Mouse (Mus musculus) heart, embryonic 16.5 days (tissue): ENCODE data around the gene Dapk1. TPM values are rescaled to one million over a fixed set of nuclear protein-coding genes. Genes with fewer than 3 reads are reported as not detected.
A peak's percentile ranks its signal among the peaks of the same experiment; 100 is the strongest.

Experiments
- ATAC-seq: fragments of 200-750 bp; cut with Nextera tagmentation; replicated peaks from 2 replicates; pipeline ENCODE4 v1.8.0; 2017; ENCODE audit warnings: moderate number of reproducible peaks; ENCODE audit not compliant: insufficient read depth, low FRiP score; ENCODE audit errors: extremely low read depth
- H3K27ac ChIP-seq: fragments of 300-500 bp; sonication (generic); 2 replicates; pipeline ENCODE4 v1.5.1; 2014; ENCODE audit warnings: mild to moderate bottlenecking, low read length, control low read depth, moderate library complexity
- H3K27me3 ChIP-seq: fragments of 300-500 bp; sonication (generic); 2 replicates; pipeline ENCODE4 v1.6.1; 2014; ENCODE audit warnings: low read length, mixed read lengths; ENCODE audit not compliant: control insufficient read depth, insufficient read depth
- H3K36me3 ChIP-seq: fragments of 300-500 bp; sonication (generic); 2 replicates; pipeline ENCODE4 v1.6.1; 2014; ENCODE audit not compliant: control insufficient read depth, insufficient read depth
- H3K4me1 ChIP-seq: fragments of 300-500 bp; sonication (generic); 2 replicates; pipeline ENCODE4 v1.6.1; 2014; ENCODE audit warnings: low read length, mixed read lengths; ENCODE audit not compliant: control insufficient read depth, insufficient read depth
- H3K4me2 ChIP-seq: fragments of 300-500 bp; sonication (generic); 2 replicates; pipeline ENCODE4 v1.6.1; 2014; ENCODE audit warnings: low read depth, mild to moderate bottlenecking, control low read depth, low read length
- H3K4me3 ChIP-seq: fragments of 300-500 bp; sonication (generic); 2 replicates; pipeline ENCODE4 v1.5.1; 2014; ENCODE audit warnings: mild to moderate bottlenecking, control low read depth, low read length
- H3K9ac ChIP-seq: fragments of 300-500 bp; sonication (generic); 2 replicates; pipeline ENCODE4 v1.6.1; 2014; ENCODE audit warnings: low read length, control low read depth
- H3K9me3 ChIP-seq: fragments of 300-500 bp; sonication (generic); replicated peaks from 2 replicates; pipeline ENCODE4 v1.6.1; 2016; ENCODE audit warnings: low read length; ENCODE audit not compliant: control insufficient read depth
- WGBS: fragments of 180-500 bp; shearing (Covaris S2); extraction: QIAGEN DNeasy Blood & Tissue Kit; methylation state at CpG from one replicate; pipeline ENCODE4 v1.1.7; 2014; 5-methylcytosine and 5-hydroxymethylcytosine counted together
- polyA plus RNA-seq: library from polyadenylated mRNA; unstranded; fragments of >200 nt; fragmentation: Nextera tagmentation; extraction: Ambion mirVana; gene quantifications from 2 replicates; pipeline ENCODE4 v1.2.1, GENCODE M21; 2015

Dapk1 gene
- polyA plus RNA-seq, 1 experiment from 2014 or later: 8.3 TPM

- 61% methylated on average over 4 of the region's 4 CpGs for WGBS
- H3K4me3 ChIP-seq: no peak overlapping the region
- H3K4me2 ChIP-seq: no peak overlapping the region
- no peak for ATAC-seq
- no peaks in the 10 kb centered on the region for H3K9me3 ChIP-seq
- no peaks in the 10 kb centered on the region for H3K27me3 ChIP-seq
- peak overlapping the region; percentile 12 for H3K27ac ChIP-seq
- peak overlapping the region; percentile 1; the same call in 1 of the 2 replicates for H3K9ac ChIP-seq
- H3K36me3 ChIP-seq: no peaks in the 10 kb centered on the region
- peaks cover 28% of the 10 kb centered on the region for H3K4me1 ChIP-seq
These were observed 85.7 kb downstream of the Dapk1 start for GRCm38 (mm10) chr13:60687462-60687861.

GRCm38 (mm10) chr13:60687891-60688290, 86.1 kb downstream of the Dapk1 start:
- Histone ChIP-seq H3K27me3 (no peaks in the 10 kb centered on the region), H3K4me1 (peaks cover 28% of the 10 kb centered on the region), H3K9ac (no peak overlapping the region), H3K27ac (no peak overlapping the region), H3K9me3 (no peaks in the 10 kb centered on the region), H3K36me3 (no peaks in the 10 kb centered on the region), H3K4me3 (no peak overlapping the region), H3K4me2 (no peak overlapping the region)
- ATAC-seq: no peak
- WGBS: 73% methylated on average over 7 of the region's 7 CpGs

DNA sequence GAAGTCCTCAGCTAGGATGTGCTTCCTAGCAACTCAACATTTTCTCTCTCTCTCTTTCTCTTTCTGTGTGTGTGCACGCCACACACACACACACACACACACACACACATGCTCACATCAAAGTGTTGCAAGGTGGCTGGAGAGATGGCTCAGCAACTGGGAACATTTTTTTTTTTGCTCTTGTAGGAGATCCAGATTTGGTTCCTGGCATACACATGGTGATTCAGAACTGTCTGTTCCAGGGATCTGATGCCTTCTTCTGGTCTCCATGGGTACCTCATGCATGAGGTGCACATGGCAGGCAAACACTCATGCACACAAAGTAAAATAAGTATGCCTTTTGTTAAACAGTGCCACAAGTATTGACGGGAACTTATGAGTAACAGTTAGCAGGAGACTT, 89.2 kb downstream of the Dapk1 start:
- Histone ChIP-seq H3K4me2 (no peak overlapping the region), H3K4me3 (no peak overlapping the region), H3K27ac (no peak overlapping the region), H3K9me3 (no peaks in the 10 kb centered on the region), H3K36me3 (no peaks in the 10 kb centered on the region), H3K4me1 (peaks cover 16% of the 10 kb centered on the region), H3K9ac (no peak overlapping the region), H3K27me3 (no peaks in the 10 kb centered on the region)
- WGBS: 87% methylated on average over 2 of the region's 2 CpGs
- ATAC-seq: no peak

DNA sequence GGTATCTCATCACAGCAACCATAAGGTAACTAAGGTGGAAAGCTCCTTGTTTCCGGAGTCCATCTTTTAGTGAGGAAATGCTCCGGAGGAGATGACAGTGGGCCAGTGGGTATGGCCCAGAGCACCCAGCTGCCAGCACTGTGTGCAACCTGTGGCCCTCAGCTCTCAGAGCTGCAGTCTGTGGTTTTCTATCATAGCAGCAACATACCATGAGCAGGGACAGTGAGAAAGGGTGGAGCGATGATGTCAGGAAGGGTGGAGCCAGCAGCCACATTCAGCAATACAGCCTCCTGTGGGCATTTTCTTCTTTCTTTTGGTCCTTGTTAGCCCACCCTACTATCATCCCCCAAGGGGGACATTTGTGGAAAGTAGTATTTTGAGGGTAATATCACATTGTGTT, 90.2 kb downstream of the Dapk1 start:
- Histone ChIP-seq H3K4me3 (no peak overlapping the region), H3K9me3 (no peaks in the 10 kb centered on the region), H3K4me2 (no peak overlapping the region), H3K4me1 (peaks cover 8% of the 10 kb centered on the region), H3K9ac (no peak overlapping the region), H3K27me3 (no peaks in the 10 kb centered on the region), H3K36me3 (no peaks in the 10 kb centered on the region), H3K27ac (no peak overlapping the region)
- ATAC-seq: no peak
- 97% methylated on average over 3 of the region's 3 CpGs for WGBS

- no peak overlapping the region for H3K27ac ChIP-seq
- no peak; the same call in 1 of the 2 replicates for ATAC-seq
- no peaks in the 10 kb centered on the region for H3K27me3 ChIP-seq
- H3K36me3 ChIP-seq: no peaks in the 10 kb centered on the region
- no peak overlapping the region for H3K4me3 ChIP-seq
- H3K9ac ChIP-seq: no peak overlapping the region
- no peaks in the 10 kb centered on the region for H3K9me3 ChIP-seq
- H3K4me1 ChIP-seq: no peaks in the 10 kb centered on the region; the same call in 1 of the 2 replicates
- 60% methylated on average over 10 of the region's 10 CpGs for WGBS
- no peak overlapping the region for H3K4me2 ChIP-seq
These were observed 93.6 kb downstream of the Dapk1 start for GRCm38 (mm10) chr13:60695186-60695980.

- Histone ChIP-seq H3K27me3 (no peaks in the 10 kb centered on the region), H3K36me3 (no peaks in the 10 kb centered on the region), H3K4me3 (no peak overlapping the region), H3K4me2 (no peak overlapping the region), H3K27ac (no peak overlapping the region), H3K9ac (no peak overlapping the region), H3K9me3 (no peaks in the 10 kb centered on the region), H3K4me1 (no peaks in the 10 kb centered on the region; the same call in 1 of the 2 replicates)
- WGBS: 80% methylated on average over 14 of the region's 14 CpGs
- ATAC-seq: no peak
These were observed 94.6 kb downstream of the Dapk1 start for GRCm38 (mm10) chr13:60696323-60696722.

GRCm38 (mm10) chr13:60696741-60697140, 95.0 kb downstream of the Dapk1 start:
- ATAC-seq: no peak
- Histone ChIP-seq H3K36me3 (no peaks in the 10 kb centered on the region), H3K27ac (no peak overlapping the region), H3K9ac (no peak overlapping the region), H3K4me2 (no peak overlapping the region), H3K27me3 (no peaks in the 10 kb centered on the region), H3K9me3 (no peaks in the 10 kb centered on the region), H3K4me3 (no peak overlapping the region), H3K4me1 (no peaks in the 10 kb centered on the region; the same call in 1 of the 2 replicates)
- WGBS: 59% methylated on average over 8 of the region's 8 CpGs

DNA sequence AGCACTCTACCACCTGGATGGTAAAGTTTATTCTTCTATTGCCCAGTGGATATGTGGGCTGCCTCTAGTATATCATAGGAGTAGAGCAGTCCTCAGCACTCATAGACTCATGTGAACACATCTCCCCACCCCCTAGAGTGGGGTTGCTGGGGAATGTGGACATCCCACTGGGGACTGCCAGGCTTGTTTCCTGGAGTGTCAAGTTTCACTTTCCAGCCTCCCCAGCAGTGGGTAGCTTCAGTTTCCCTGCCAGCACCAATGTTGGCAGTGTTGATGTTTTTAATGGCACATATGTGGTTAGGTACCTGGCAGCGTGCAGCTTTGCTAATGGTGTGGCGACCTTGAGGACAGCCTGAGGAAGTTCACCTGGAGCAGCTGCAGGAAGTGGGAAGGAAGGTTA, 96.3 kb downstream of the Dapk1 start:
- WGBS: 83% methylated on average over 2 of the region's 2 CpGs
- Histone ChIP-seq H3K4me2 (no peak overlapping the region), H3K36me3 (no peaks in the 10 kb centered on the region), H3K9ac (no peak overlapping the region), H3K27ac (no peak overlapping the region), H3K4me1 (no peaks in the 10 kb centered on the region; the same call in 1 of the 2 replicates), H3K27me3 (no peaks in the 10 kb centered on the region), H3K9me3 (no peaks in the 10 kb centered on the region), H3K4me3 (no peak overlapping the region)
- no peak for ATAC-seq

DNA sequence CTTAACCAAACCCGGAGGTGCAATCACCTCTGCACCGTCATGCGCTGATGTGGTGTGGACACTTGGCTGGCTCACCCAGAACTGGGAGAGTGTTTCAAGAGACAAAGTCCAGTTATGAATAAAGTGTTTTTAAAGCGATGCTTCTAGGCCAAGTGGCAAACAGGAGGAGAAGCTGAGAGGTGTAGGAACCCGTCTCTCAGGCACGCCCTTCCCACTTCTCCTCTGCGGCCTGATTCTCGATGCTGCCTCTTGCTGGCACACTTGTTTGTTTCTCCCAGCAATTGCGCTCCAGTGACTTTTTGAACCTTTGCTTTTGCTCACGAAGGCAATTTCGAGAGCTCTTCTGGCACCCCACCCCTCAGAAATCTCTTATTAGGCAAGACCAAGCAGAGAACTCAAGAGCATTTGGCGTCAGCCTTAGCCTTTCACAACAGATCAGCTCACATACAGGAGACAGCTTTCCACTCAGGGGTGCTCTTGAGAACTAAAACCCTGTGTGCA, 100.0 kb downstream of the Dapk1 start:
- no peaks in the 10 kb centered on the region for H3K27me3 ChIP-seq
- no peak overlapping the region for H3K9ac ChIP-seq
- H3K27ac ChIP-seq: no peak overlapping the region
- no peak for ATAC-seq
- H3K4me1 ChIP-seq: no peaks in the 10 kb centered on the region
- H3K4me2 ChIP-seq: no peak overlapping the region
- WGBS: 82% methylated on average over 12 of the region's 12 CpGs
- H3K9me3 ChIP-seq: no peaks in the 10 kb centered on the region
- H3K36me3 ChIP-seq: no peaks in the 10 kb centered on the region
- H3K4me3 ChIP-seq: no peak overlapping the region
